Mouse (Mus musculus) heart, postnatal 4 days (tissue): ENCODE measurements around the gene Sirpb1a. TPM values are rescaled to one million over a fixed set of nuclear protein-coding genes. Genes with fewer than 3 reads are reported as not detected.
"Not testable (repeated sequence)": the region's sequence is repeated elsewhere in the genome, so short reads cannot be mapped to it uniquely, and the experiment has no call there.

Experiments
- DNase-seq: peaks from one replicate; pipeline ENCODE4 v3.0.0; 2021
- total RNA-seq, 2 experiments: library from RNA; stranded (reverse); gene quantifications; 2 replicates each; pipeline ENCODE4 v1.2.3; 2021

Gene Sirpb1a
- total RNA-seq, result not detected

DNA sequence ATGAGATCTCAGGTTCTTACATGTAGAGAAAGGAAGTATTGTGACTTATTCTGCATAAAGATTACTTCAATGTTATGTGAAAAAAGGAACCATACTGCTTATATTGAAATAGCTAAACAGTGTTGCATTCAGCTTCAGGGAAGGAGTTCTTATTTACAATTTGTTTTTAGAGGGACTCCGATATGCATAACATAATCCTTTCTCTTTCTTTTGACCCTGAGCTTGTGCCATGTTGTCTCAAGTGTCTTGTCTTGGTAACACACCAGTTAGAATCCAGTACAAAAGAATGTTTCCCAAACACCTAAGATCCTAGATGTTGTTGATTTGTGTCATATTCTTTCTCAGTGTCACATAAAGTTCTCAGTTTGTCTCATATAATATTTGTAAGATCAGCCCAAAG, at the start of gene Sirpb1a:
Gene Sirpb1a, minus strand, starts transcription at position 74 of the 400 bp plus-strand sequence.
- not testable (repeated sequence) for DNase-seq

DNA sequence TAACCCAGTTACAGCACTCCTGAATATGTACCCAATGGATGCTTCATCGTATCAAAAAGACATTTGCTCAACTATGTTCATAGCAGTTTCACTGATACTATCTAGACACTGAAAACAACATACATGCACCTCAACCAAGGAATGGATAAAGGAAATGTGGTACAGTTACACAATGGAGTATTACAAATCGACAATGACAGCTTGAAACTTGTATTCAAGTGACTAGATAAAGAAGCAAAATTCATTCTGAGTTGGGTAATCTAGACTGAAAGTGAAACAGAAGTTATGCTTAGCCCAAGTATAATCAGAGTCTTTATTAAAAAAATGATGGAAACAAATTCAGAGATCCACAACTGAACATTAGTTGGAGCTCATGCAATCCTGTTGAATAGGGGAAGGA, 48.5 kb upstream of the Sirpb1a start:
- DNase-seq, result not testable (repeated sequence)

DNA sequence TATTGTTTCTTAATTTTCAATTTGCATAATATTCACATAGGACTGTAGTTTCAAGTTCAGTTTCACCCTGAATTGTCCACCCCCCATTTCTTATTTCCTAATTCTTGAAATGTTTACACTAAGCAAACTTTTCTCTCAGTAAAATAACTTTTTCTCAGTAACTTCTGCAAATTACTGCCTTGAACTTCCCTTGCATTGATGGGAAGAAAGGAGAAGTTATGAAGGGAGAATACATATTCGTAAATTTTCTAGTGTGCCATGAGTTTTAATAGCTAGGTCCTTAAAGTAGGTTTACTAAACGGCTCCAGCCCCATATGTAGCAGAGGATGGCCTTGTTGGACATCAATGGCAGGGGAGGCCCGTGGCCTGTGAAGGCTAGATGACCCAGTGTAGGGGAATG, 43.8 kb upstream of the Sirpb1a start:
- DNase-seq, result not testable (repeated sequence)

DNA sequence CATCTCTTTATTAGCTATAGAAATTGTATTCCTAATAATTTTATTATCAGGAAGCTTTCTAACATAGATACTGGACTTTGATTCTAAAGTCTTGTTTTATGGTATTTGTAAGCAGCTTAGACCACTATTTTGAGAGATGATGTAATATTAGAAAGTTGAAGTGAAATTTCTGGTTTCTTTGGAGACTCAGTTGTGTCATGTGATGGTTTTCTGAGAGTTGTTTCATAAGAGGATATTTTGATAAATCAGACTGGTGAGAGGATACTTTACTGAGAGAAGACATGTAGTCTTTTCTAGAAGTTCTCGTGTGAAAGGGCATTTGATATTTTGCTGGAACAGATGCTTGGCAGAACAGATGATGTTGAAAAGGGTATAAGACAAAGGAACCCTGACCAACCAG, 17.6 kb upstream of the Sirpb1a start:
- DNase-seq, result not testable (repeated sequence)

DNA sequence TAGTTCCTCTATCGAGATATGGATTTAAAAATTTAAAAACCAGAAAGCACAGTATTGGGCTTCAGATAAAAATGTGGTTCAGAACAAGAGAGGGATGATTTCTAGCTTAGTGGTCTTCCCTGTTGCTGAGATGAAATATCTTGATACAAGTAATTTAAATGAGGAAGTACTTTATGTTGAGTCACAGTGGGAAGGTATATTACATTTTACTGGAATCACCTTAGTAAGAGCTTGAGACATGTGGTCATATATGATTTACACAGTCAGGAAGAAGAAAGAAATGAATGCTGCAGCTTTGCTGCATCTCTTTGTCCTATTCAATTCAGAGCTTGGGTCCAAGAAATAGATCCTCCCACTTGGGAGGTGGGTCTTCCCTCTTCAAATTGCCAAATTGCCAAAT, 13.5 kb upstream of the Sirpb1a start:
- DNase-seq, result not testable (repeated sequence)

DNA sequence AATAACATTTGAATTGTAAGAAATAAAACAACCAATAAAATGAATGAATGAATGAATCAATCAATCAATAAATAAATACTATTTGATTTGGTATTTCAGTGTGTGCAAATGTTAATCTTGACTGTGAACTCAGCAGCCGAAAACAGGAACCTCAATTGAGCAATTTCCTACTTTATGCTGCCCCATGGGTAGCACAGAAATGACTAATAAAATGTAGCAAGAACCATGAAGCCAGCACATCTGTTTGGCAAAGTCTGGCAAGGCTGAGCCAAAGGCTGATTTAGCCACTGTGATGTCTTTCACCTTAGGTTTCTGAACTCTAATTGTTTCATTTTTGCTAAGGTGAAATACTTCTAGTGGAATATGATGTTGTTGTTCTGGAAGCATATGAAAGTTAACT, 1.6 kb upstream of the Sirpb1a start:
- DNase-seq, result no peak

DNA sequence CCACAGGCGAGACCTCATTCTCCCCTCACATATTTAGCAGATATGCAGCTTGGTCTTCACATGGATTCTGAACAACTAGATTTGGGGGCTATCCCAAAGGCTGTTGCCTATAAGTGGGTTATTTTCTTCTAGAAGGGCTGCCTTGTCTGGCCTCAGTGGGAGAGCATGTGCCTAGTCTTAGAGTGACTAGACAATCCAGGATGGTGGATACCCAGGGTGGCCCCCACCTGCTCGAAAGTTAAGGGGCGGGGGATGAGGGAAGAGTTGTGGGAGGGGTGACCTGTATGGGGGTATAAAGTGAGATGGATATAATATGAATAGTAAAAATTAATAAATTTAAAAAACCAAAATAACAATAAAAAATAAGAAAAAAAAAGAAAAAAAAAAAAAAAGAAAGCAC, 70.6 kb downstream of the Sirpb1a start:
- not testable (repeated sequence) for DNase-seq

DNA sequence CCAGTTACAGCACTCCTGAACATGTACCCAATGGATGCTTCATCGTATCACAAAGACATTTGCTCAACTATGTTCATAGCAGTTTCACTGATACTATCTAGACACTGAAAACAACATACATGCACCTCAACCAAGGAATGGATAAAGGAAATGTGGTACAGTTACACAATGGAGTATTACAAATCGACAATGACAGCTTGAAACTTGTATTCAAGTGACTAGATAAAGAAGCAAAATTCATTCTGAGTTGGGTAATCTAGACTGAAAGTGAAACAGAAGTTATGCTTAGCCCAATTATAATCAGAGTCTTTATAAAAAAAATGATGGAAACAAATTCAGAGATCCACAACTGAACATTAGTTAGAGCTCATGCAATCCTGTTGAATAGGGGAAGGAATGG, 76.0 kb downstream of the Sirpb1a start:
- not testable (repeated sequence) for DNase-seq

DNA sequence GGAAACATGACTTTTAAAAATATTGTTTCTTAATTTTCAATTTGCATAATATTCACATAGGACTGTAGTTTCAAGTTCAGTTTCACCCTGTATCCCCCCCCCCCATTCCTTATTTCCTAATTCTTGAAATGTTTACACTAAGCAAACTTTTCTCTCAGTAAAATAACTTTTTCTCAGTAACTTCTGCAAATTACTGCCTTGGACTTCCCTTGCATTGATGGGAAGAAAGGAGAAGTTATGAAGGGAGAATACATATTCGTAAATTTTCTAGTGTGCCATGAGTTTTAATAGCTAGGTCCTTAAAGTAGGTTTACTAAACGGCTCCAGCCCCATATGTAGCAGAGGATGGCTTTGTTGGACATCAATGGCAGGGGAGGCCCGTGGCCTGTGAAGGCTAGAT, 80.7 kb downstream of the Sirpb1a start:
- DNase-seq, result not testable (repeated sequence)

DNA sequence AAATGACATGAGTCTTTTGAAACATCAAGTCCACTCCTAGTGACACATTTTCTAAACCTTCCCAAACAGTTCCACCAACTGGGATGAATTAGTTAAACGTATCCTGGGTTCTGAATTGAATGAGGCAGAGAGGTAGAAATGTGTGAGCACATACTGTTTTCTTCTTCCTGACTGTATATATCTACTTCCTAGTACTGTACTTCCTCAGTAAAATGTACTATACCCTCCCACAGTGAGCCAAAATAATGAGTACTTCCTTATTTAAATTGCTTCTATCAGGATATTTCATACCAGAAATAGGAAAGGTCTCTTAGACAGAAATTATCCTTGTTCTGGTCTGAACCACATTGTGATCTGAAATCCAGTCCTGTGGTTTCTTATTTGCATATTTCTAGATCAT, 86.0 kb downstream of the Sirpb1a start:
- DNase-seq, result no peak

DNA sequence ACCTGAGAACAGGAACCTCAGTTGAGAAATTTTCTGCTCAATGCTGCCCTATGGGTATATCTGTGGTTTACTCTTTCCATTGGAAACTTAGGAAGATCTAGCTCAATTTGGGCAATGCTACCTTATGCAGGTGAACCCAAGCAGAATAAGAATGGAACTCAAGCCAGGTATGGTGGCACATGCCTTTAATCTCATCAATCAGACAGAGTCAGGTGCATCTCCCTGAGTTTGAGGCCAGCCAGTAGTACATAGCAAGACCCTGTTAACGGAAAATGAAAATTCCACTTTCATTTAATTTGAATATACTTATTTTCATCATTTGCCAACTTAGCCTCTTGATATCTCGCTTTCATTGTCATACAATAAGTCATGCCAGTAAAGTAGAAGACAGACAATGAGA, 92.1 kb downstream of the Sirpb1a start:
- DNase-seq, result no peak

DNA sequence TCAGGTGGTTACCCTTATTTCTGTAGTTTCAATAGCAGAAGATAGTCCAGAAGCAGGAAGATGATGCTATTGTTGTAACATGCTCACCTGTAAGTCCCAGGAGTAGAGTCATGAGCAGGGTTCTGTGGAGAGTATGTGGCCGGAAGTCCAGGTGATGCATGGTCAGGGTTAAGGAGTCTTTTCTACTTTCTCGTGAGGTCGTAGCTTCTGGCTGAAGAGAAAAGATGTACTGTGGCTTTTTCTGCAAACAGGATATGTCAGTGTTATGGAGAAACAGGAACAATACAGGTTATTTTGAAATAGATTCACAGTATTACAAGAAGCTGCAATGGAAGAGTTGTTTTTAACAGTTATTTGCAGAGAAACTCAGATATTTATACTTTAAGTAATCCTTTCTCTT, 94.3 kb downstream of the Sirpb1a start, which contains the start of gene Gm9733:
Gene Gm9733, minus strand, starts transcription at position 240 of the 400 bp plus-strand sequence.
- DNase-seq, result no peak

DNA sequence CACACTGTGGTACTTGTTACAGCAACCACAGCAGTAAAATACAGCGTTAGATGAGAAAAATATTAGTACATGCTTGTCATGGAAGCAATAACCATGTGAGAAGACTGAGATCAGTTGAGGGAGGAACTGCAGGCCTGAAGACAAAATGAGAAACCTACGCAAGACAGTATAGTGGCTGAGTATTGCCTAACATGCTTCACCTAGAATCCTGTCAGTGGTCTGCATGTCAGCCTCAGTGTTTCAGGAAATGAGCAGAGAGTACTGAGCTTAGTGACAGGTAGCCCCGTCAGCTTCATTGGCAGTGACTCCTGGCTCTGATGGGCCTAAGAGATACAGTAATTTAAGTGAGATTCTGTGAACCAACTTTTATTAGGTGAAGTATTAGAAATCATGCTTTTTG, 94.8 kb downstream of the Sirpb1a start:
- no peak for DNase-seq

DNA sequence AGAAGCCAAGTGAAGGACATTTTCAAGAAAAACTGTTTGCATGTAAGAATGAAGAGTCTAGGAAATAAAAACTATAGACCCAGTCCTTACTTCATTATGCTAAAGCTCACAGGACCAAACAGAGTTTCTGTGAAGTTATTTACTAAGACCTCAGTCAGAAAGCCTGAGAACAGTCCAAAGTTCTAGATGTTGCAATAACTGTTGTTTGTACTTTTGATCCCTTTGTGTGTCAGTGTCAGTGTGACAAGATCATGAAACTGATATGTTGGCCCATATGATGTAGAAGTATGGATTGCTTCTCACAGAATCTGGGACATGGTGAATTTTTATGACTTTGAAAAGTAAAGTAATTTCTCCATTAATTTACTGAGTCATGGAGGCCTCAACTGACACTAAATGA, 96.8 kb downstream of the Sirpb1a start:
- no peak for DNase-seq

Other genes with a start within 250 kb of the Sirpb1a start
- gene Gm9733, start 94.2 kb downstream of the Sirpb1a start, total RNA-seq, result not detected
- gene Sirpb1b, start 148.5 kb upstream of the Sirpb1a start, total RNA-seq, result under 1 TPM in 1 of 2 experiments, not detected in 1; 0.19 TPM